Mouse (Mus musculus): ENCODE measurements at regions not wholly inside any gene's neighbourhood (a gene's known extent, or its start where the extent isn't known, plus 50 kb on each side); places are given as distances from the start of the nearest gene placed in this dataset.

GRCm38 (mm10) chr12:94691341-94692029 is 1000.5 kb upstream of the Flrt2 start:
- WGBS: 66% methylated on average over 2 of the region's 2 CpGs
- Histone ChIP-seq H3K4me1 (replicated peaks) (no peaks in the 10 kb centered on the region), H3K9ac (no peak overlapping the region), H3K4me3 (no peak overlapping the region), H3K36me3 (no peaks in the 10 kb centered on the region), H3K27ac (replicated peaks) (no peak overlapping the region), H3K9me3 (no peaks in the 10 kb centered on the region), H3K4me2 (no peak overlapping the region), H3K27me3 (no peaks in the 10 kb centered on the region)
- no peak for ATAC-seq (ENCODE audit: low read depth)

- Histone ChIP-seq H3K4me1 (replicated peaks) (0 out of 2 replicates have a peak, but pooled peaks cover 10% of the 10 kb centered on the region), H3K4me2 (no peak overlapping the region), H3K27ac (replicated peaks) (no peak overlapping the region), H3K27me3 (no peaks in the 10 kb centered on the region), H3K9me3 (no peaks in the 10 kb centered on the region), H3K4me3 (no peak overlapping the region), H3K36me3 (no peaks in the 10 kb centered on the region), H3K9ac (no peak overlapping the region)
- WGBS: 70% methylated on average over 5 of the region's 5 CpGs
- ATAC-seq (ENCODE audit: low read depth): no peak
Measured at GRCm38 (mm10) chr12:94731391-94731790, 960.6 kb upstream of the Flrt2 start.

DNA sequence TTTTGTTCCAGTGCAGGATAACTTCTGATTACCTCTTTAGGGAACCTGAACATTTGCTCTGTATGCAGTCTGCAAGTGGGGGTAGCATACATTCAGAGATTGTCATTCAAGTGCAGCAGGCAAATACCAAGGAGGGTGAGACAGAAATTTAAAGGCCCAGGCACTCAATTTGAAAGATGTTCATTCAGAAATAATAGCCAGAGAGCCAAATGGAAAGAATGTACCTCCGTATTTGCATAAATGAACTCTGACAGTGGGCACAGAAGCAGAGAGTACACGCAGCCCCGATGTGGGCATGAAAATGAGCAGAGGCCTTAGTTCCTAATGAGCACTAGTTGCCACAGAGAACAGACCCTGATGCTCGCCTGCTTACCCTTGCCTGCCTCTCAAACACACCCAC is 958.8 kb upstream of the Flrt2 start:
- Histone ChIP-seq H3K9ac (no peak overlapping the region), H3K9me3 (no peaks in the 10 kb centered on the region), H3K4me3 (no peak overlapping the region), H3K27ac (replicated peaks) (no peak overlapping the region), H3K4me1 (replicated peaks) (0 out of 2 replicates have a peak, but pooled peaks cover 10% of the 10 kb centered on the region), H3K27me3 (no peaks in the 10 kb centered on the region), H3K4me2 (no peak overlapping the region), H3K36me3 (no peaks in the 10 kb centered on the region)
- 42% methylated on average over 4 of the region's 4 CpGs for WGBS
- ATAC-seq (ENCODE audit: low read depth): no peak

- 67% methylated on average over 4 of the region's 4 CpGs for whole genome bisulfite sequencing
Measured at GRCm38 (mm10) chr12:94737263-94737662, 954.8 kb upstream of the Flrt2 start.

DNA sequence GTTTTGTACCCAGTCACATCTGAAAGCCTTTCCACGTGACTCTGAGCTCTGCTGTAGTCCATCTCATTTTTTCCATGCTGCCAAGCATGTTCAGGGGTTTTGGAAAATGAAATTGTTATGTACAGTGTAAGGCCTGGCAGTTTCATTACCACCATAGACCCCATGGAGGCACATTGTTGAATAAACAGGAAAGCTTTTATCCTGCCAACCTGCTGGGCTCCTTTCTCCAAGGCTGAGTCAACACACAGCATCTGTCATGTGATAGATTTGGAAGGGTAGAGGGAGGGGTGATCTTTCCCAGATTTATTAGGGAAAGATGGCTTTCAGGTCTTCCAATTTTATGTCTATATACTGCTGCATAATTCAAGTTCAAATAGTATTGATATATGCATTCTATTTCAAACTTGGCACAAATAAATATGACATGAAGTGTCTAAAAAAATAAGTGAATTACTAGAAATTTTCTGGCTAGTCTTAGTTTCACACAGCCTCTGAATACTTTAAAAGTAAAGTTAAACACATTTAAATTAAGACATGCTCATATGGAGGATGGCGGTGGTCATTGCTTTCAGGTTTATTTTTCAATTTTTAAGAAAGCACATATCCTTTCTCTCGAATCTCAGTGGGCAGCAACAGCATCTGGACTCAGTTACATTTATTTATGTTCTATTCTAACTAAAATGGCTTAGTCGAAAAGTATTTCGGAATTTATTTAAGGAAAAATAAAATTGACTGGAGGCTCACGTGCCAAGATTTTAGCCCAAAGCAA is 942.1 kb upstream of the Flrt2 start:
- Histone ChIP-seq H3K27ac (replicated peaks) (no peak overlapping the region), H3K36me3 (no peaks in the 10 kb centered on the region), H3K9ac (no peak overlapping the region), H3K4me1 (replicated peaks) (no peaks in the 10 kb centered on the region), H3K27me3 (no peaks in the 10 kb centered on the region), H3K4me2 (no peak overlapping the region), H3K9me3 (no peaks in the 10 kb centered on the region), H3K4me3 (no peak overlapping the region)
- WGBS: 81% methylated on average over 6 of the region's 6 CpGs
- no peak for ATAC-seq (ENCODE audit: low read depth)

More at GRCm38 (mm10) chr12:94737263-94737662, 954.8 kb upstream of the Flrt2 start:
- 0 out of 2 replicates have a peak, but pooled peaks cover 5% of the 10 kb centered on the region for H3K4me1 ChIP-seq (replicated peaks)
- no peak overlapping the region for H3K27ac ChIP-seq (replicated peaks)
- H3K9me3 ChIP-seq: no peaks in the 10 kb centered on the region
- H3K4me2 ChIP-seq: no peak overlapping the region
- ATAC-seq (ENCODE audit: low read depth): no peak
- H3K36me3 ChIP-seq: no peaks in the 10 kb centered on the region
- no peaks in the 10 kb centered on the region for H3K27me3 ChIP-seq
- H3K9ac ChIP-seq: no peak overlapping the region
- no peak overlapping the region for H3K4me3 ChIP-seq

- WGBS: 93% methylated on average over 2 of the region's 2 CpGs
- Histone ChIP-seq H3K36me3 (no peaks in the 10 kb centered on the region), H3K4me1 (replicated peaks) (no peaks in the 10 kb centered on the region), H3K4me2 (no peak overlapping the region), H3K4me3 (no peak overlapping the region), H3K9ac (no peak overlapping the region), H3K27me3 (no peaks in the 10 kb centered on the region), H3K9me3 (no peaks in the 10 kb centered on the region), H3K27ac (replicated peaks) (no peak overlapping the region)
- no peak for ATAC-seq (ENCODE audit: low read depth)
Measured at GRCm38 (mm10) chr12:94755754-94756153, 936.3 kb upstream of the Flrt2 start.

GRCm38 (mm10) chr12:94795913-94796615 is 896.0 kb upstream of the Flrt2 start:
- no peak for ATAC-seq (ENCODE audit: low read depth)
- Histone ChIP-seq H3K4me1 (replicated peaks) (no peaks in the 10 kb centered on the region), H3K27ac (replicated peaks) (no peak overlapping the region), H3K4me2 (no peak overlapping the region), H3K27me3 (no peaks in the 10 kb centered on the region), H3K36me3 (no peaks in the 10 kb centered on the region), H3K9ac (no peak overlapping the region), H3K9me3 (no peaks in the 10 kb centered on the region), H3K4me3 (no peak overlapping the region)
- 57% methylated on average over 5 of the region's 5 CpGs for WGBS

- H3K36me3 ChIP-seq: no peaks in the 10 kb centered on the region
- no peak overlapping the region for H3K9ac ChIP-seq
- no peak overlapping the region for H3K4me2 ChIP-seq
- H3K9me3 ChIP-seq: no peaks in the 10 kb centered on the region
- H3K4me3 ChIP-seq: no peak overlapping the region
- H3K27me3 ChIP-seq: no peaks in the 10 kb centered on the region
- WGBS: 77% methylated on average over 1 of the region's 1 CpGs
- H3K27ac ChIP-seq (replicated peaks): no peak overlapping the region
- no peaks in the 10 kb centered on the region for H3K4me1 ChIP-seq (replicated peaks)
- no peak for ATAC-seq (ENCODE audit: low read depth)
Measured at GRCm38 (mm10) chr12:94804692-94805091, 887.3 kb upstream of the Flrt2 start.

DNA sequence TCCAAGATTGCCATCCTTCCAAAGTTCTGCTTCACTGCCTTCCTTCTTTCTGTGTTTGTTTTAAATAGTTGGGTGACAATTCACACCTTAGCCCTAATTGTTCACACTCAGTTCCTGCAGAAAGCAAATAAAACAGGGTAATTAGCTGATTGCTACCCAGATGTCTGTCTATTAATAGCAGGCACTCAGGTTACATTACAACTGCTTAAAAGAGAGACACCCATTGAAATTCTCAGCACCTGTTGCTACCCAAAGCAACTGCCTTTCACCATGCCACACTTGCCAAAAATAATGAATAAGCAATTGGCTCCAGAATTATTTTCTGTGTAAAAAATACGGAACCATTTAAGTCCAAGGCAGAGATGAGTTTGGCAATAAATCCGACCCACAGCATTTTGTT is 860.6 kb upstream of the Flrt2 start:
- no peak overlapping the region for H3K9ac ChIP-seq
- no peak overlapping the region for H3K4me2 ChIP-seq
- no peak for ATAC-seq (ENCODE audit: low read depth)
- no peaks in the 10 kb centered on the region for H3K36me3 ChIP-seq
- 84% methylated on average over 2 of the region's 2 CpGs for WGBS
- no peaks in the 10 kb centered on the region for H3K9me3 ChIP-seq
- no peak overlapping the region for H3K27ac ChIP-seq (replicated peaks)
- no peaks in the 10 kb centered on the region for H3K27me3 ChIP-seq
- H3K4me1 ChIP-seq (replicated peaks): no peaks in the 10 kb centered on the region
- H3K4me3 ChIP-seq: no peak overlapping the region

DNA sequence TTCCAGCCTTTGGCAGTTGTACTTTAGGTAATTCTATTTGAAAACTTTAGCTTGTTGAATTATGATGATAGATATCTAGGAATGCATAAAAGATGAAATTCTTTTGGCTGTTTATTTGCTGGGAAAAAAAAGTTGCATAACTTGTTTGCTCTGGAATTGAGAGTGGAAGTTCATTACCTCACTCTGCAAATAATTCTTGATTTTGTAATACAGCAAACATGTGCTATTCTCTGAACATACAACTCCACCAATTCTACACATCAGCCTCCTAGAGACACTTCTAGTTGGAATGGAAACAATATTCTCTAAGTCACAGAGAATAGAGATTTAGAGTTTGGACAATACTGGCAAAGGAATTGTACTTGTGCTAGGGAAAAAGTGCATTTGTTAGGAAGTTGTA is 829.3 kb upstream of the Flrt2 start:
- Histone ChIP-seq H3K36me3 (no peaks in the 10 kb centered on the region), H3K4me1 (replicated peaks) (no peaks in the 10 kb centered on the region), H3K4me2 (no peak overlapping the region), H3K4me3 (no peak overlapping the region), H3K27ac (replicated peaks) (no peak overlapping the region), H3K9me3 (no peaks in the 10 kb centered on the region), H3K9ac (no peak overlapping the region), H3K27me3 (no peaks in the 10 kb centered on the region)
- no peak for ATAC-seq (ENCODE audit: low read depth)

GRCm38 (mm10) chr12:94910816-94911215 is 781.2 kb upstream of the Flrt2 start:
- Histone ChIP-seq H3K9me3 (no peaks in the 10 kb centered on the region), H3K27ac (replicated peaks) (no peak overlapping the region), H3K4me3 (no peak overlapping the region), H3K9ac (no peak overlapping the region), H3K4me1 (replicated peaks) (no peaks in the 10 kb centered on the region), H3K27me3 (no peaks in the 10 kb centered on the region), H3K36me3 (no peaks in the 10 kb centered on the region), H3K4me2 (no peak overlapping the region)
- WGBS: 62% methylated on average over 2 of the region's 2 CpGs
- ATAC-seq (ENCODE audit: low read depth): no peak

DNA sequence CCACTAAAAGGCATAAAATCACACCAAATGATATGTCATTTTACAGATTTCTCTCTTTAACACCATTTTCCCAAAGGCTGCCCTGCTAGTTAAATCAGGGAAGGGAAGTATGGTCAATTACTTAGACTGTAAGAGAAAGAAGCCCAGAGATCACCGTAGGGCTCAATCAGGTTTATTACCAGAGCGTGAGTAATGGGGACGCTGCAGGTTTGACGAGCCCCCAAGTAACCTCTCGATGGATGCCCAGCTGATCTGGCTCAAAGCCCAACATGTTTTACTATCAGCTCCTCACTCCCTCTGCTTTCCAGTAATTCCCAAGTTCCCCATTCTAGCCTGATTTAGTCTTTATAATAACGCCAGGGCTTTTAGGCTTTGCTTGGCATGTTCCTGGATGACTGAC is 749.0 kb upstream of the Flrt2 start:
- no peak for ATAC-seq (ENCODE audit: low read depth)
- WGBS: 58% methylated on average over 6 of the region's 6 CpGs

More for the DNA sequence above, 749.0 kb upstream of the Flrt2 start:
- H3K9ac ChIP-seq: no peak overlapping the region
- no peaks in the 10 kb centered on the region for H3K27me3 ChIP-seq
- H3K9me3 ChIP-seq: no peaks in the 10 kb centered on the region
- no peaks in the 10 kb centered on the region for H3K36me3 ChIP-seq
- H3K4me1 ChIP-seq (replicated peaks): no peaks in the 10 kb centered on the region
- no peak overlapping the region for H3K4me2 ChIP-seq
- no peak overlapping the region for H3K27ac ChIP-seq (replicated peaks)
- no peak overlapping the region for H3K4me3 ChIP-seq
